In the genomic region with DNA sequence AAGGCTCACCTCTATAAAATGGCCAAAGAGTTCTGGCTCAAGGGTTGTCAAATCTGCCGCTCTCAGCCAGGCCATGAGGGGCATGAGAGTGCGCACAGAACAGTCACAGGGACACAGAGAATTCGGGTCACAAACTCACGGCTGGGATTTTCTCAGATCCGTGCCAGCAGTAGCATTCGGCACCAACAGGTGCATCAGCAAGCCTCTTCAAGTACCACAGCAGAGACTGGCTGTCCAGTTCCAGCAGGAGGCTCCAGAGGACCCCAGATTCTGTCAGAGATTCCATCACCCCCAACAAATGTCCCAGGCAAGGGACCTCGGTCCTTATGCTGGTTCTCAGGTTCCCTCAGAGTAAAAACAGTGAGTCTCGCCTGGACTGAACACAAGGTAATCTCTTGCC, we compare ENCODE assay signal across 10 mouse cellular contexts. TPM values are rescaled to one million over a fixed set of nuclear protein-coding genes. Genes with fewer than 3 reads are reported as not detected.
DNase-seq lines count a peak whose midpoint lies in the region; ATAC-seq and TF ChIP-seq lines count a peak whose summit lies in the region.
"Had no signal": no experiment of that assay in that cellular context is flagged by ENCODE, and none has a peak within 500 bp of the region (broad histone marks: within the 10 kb centered on the region; RNA-seq: fewer than 3 reads in every experiment).

No protein-coding gene starts in this region.

- TF ChIP-seq POLR2A in spleen, adult 2 months (IDR thresholded peaks at IDR 0.05; ENCODE audit: low read depth, low read length): no peak

- H3K36me3 ChIP-seq in heart, postnatal 0 days (replicated peaks; ENCODE audit: control insufficient read depth, insufficient read depth, low read length): peaks cover 3% of the 10 kb centered on the region; the same call in 1 of the 2 replicates
- H3K36me3 ChIP-seq in spleen, adult 2 months (ENCODE audit: control insufficient read depth, insufficient read depth, low read length): peaks cover 5% of the 10 kb centered on the region
- no peaks in the 10 kb centered on the region for H3K36me3 ChIP-seq in intestine, postnatal 0 days (ENCODE audit: control insufficient read depth, insufficient read depth)
- H3K36me3 ChIP-seq in forebrain, embryonic 16.5 days (ENCODE audit: control insufficient read depth, insufficient read depth): peaks cover 10% of the 10 kb centered on the region

- no peaks in the 10 kb centered on the region for H3K9me3 ChIP-seq in heart, postnatal 0 days (replicated peaks; ENCODE audit: control insufficient read depth, low read length)
- no peaks in the 10 kb centered on the region for H3K9me3 ChIP-seq in intestine, postnatal 0 days (ENCODE audit: control insufficient read depth)
- no peaks in the 10 kb centered on the region for H3K9me3 ChIP-seq in forebrain, embryonic 16.5 days (ENCODE audit: control insufficient read depth, low read length)

- no peak for TF ChIP-seq CTCF in heart, postnatal 0 days (IDR thresholded peaks at IDR 0.05; ENCODE audit: low read depth)
- no peak for TF ChIP-seq CTCF in spleen, adult 2 months (IDR thresholded peaks at IDR 0.05; ENCODE audit: extremely low read depth, insufficient read depth, insufficient read length, insufficient replicate concordance)
- 0 out of 2 replicates have a peak, but pooled peaks have one; percentile 26 for TF ChIP-seq CTCF in intestine, postnatal 0 days (IDR thresholded peaks at IDR 0.05; ENCODE audit: low read depth)

- H3K27me3 ChIP-seq in heart, postnatal 0 days (ENCODE audit: control insufficient read depth, insufficient read depth, low read length): no peaks in the 10 kb centered on the region
- no peaks in the 10 kb centered on the region for H3K27me3 ChIP-seq in spleen, adult 2 months (ENCODE audit: control insufficient read depth, insufficient read depth, low read length)
- H3K27me3 ChIP-seq in intestine, postnatal 0 days (replicated peaks; ENCODE audit: control insufficient read depth, insufficient read depth, low read length): no peaks in the 10 kb centered on the region
- H3K27me3 ChIP-seq in forebrain, embryonic 16.5 days (replicated peaks; ENCODE audit: control insufficient read depth, insufficient read depth, low read length): no peaks in the 10 kb centered on the region

- no peak overlapping the region for H3K4me3 ChIP-seq in heart, postnatal 0 days (ENCODE audit: low read depth, low read length)
- peak overlapping the region; percentile 6; the same call in 1 of the 2 replicates for H3K4me3 ChIP-seq in spleen, adult 2 months (ENCODE audit: extremely low read depth, insufficient read depth, insufficient read length)
- peak overlapping the region; percentile 22 for H3K4me3 ChIP-seq in intestine, postnatal 0 days (ENCODE audit: low read depth, low read length)
- H3K4me3 ChIP-seq in forebrain, embryonic 16.5 days (replicated peaks; ENCODE audit: low read length): no peak overlapping the region

- 0 out of 2 replicates have a peak overlapping the region, but pooled peaks have one; percentile 28 for H3K27ac ChIP-seq in heart, postnatal 0 days (ENCODE audit: low read depth)
- no peak overlapping the region for H3K27ac ChIP-seq in spleen, adult 2 months (ENCODE audit: insufficient read depth, low read length)
- H3K27ac ChIP-seq in intestine, postnatal 0 days (ENCODE audit: low read depth, low read length): peak overlapping the region; percentile 88
- H3K27ac ChIP-seq in forebrain, embryonic 16.5 days (ENCODE audit: low read length): no peak overlapping the region

- TF ChIP-seq EP300 in heart, postnatal 0 days (IDR thresholded peaks at IDR 0.05; ENCODE audit: low read depth): no peak

- H3K4me2 ChIP-seq in heart, postnatal 0 days (ENCODE audit: low read depth, low read length): 0 out of 2 replicates have a peak overlapping the region, but pooled peaks have one; percentile 8
- H3K4me2 ChIP-seq in intestine, postnatal 0 days (replicated peaks; ENCODE audit: low read depth): peak overlapping the region; percentile 55
- no peak overlapping the region for H3K4me2 ChIP-seq in forebrain, embryonic 16.5 days (ENCODE audit: low read length)

- DNase-seq in heart, postnatal 0 days (ENCODE audit: low spot score): no peak
- no peak for DNase-seq in heart, postnatal 14 days
- DNase-seq in spleen, adult 2 months (ENCODE audit: low read depth in 1 of 2, low spot score in 2 of 2): no peak
- DNase-seq in spleen, postnatal 10 days (ENCODE audit: low spot score in 2 of 2): no peak
- DNase-seq in adrenal gland, adult 18-20 months (ENCODE audit: low spot score in 2 of 2): no peak
- no peak for DNase-seq in ovary, postnatal 36 days (ENCODE audit: low spot score)
- DNase-seq: forebrain, postnatal 0 days had no signal

- no peak for ATAC-seq in heart, postnatal 0 days (ENCODE audit: insufficient read depth, low read depth)
- ATAC-seq in intestine, postnatal 0 days: no peak
- no peak for ATAC-seq in forebrain, embryonic 16.5 days

- intact Hi-C loops in heart, postnatal 14 days (cut with DNase I): loop anchor here (5.0 kb wide), 1 partner anchor 73 kb away; no protein-coding TSS in a partner anchor

- no peak overlapping the region for H3K9ac ChIP-seq in heart, postnatal 0 days (replicated peaks; ENCODE audit: low read depth, low read length)
- peak overlapping the region; percentile 13; the same call in 1 of the 2 replicates for H3K9ac ChIP-seq in intestine, postnatal 0 days (ENCODE audit: low read depth, low read length)
- no peak overlapping the region for H3K9ac ChIP-seq in forebrain, embryonic 16.5 days (replicated peaks; ENCODE audit: low read depth, low read length)
- H3K9ac ChIP-seq: forebrain, postnatal 0 days had no signal

- WGBS in heart, postnatal 0 days: 79% methylated on average over 8 of the region's 8 CpGs
- WGBS in spleen, adult 2 months: 59% methylated on average over 8 of the region's 8 CpGs
- WGBS in intestine, postnatal 0 days: 83% methylated on average over 8 of the region's 8 CpGs
- WGBS in forebrain, embryonic 16.5 days: 87% methylated on average over 8 of the region's 8 CpGs

- H3K4me1 ChIP-seq in heart, postnatal 0 days (ENCODE audit: control insufficient read depth, insufficient read depth): peaks cover 27% of the 10 kb centered on the region
- H3K4me1 ChIP-seq in spleen, adult 2 months (ENCODE audit: control insufficient read depth, insufficient read depth, insufficient read length): no peaks in the 10 kb centered on the region
- peaks cover 12% of the 10 kb centered on the region; the same call in 1 of the 2 replicates for H3K4me1 ChIP-seq in intestine, postnatal 0 days (replicated peaks; ENCODE audit: control insufficient read depth, insufficient read depth, low read length)
- H3K4me1 ChIP-seq in forebrain, embryonic 16.5 days (replicated peaks; ENCODE audit: control insufficient read depth, insufficient read depth, low read length): no peaks in the 10 kb centered on the region

RNA-seq across cellular contexts. Expression of gene Scn3b, which starts 51.4 kb away (rescaled TPM):
- total RNA-seq in heart, postnatal 0 days (2014; rRNA removed; ENCODE audit: low replicate concordance): 0.54 and 5.5 TPM in 2 replicates
- polyA plus RNA-seq in heart, postnatal 0 days (2015; fragmentation: Nextera tagmentation; extraction: Ambion mirVana): 0.60 and 0.75 TPM in 2 replicates
- 1 to 10 TPM in 1 of 2 experiments, under 1 TPM in 1; 0.95 to 1.3 TPM for total RNA-seq in heart, postnatal 14 days (2021)
- 0.07 and 0.26 TPM in 2 replicates for polyA plus RNA-seq in spleen, adult 2 months (2012; rRNA removed)
- polyA plus RNA-seq in intestine, postnatal 0 days (2015; fragmentation: Nextera tagmentation; extraction: Ambion mirVana): 1.8 and 2.4 TPM in 2 replicates
- 1 to 10 TPM; 5.1 to 6.7 TPM for total RNA-seq in adrenal gland, adult 18-20 months (2021)
- 103 and 127 TPM in 2 replicates for polyA plus RNA-seq in forebrain, embryonic 16.5 days (2015; fragmentation: Nextera tagmentation; extraction: Ambion mirVana)
- total RNA-seq: monocyte, adult 5-6 weeks had no signal

Comparison
In these comparisons a context has a peak if more than half of its experiments do, and no peak if none do; other contexts are left out.
1. H3K27ac ChIP-seq: peak in heart, postnatal 0 days (single experiment) and intestine, postnatal 0 days (single experiment); none in spleen, adult 2 months (single experiment) and forebrain, embryonic 16.5 days (single experiment).
2. H3K4me3 ChIP-seq: peak in spleen, adult 2 months (single experiment) and intestine, postnatal 0 days (single experiment); none in heart, postnatal 0 days (single experiment) and forebrain, embryonic 16.5 days (single experiment).
3. RNA of gene Scn3b, which starts 51.4 kb away (polyA plus RNA-seq): 103 to 127 TPM in forebrain, embryonic 16.5 days; 1.8 to 2.4 TPM in intestine, postnatal 0 days, 0.60 to 0.75 TPM in heart, postnatal 0 days and 0.07 to 0.26 TPM in spleen, adult 2 months; every median in the first group is over 10 times any median in the second.